Mouse (Mus musculus) testis, adult 2 months (tissue): ENCODE results near the gene Vwa3a. TPM values are rescaled to one million over a fixed set of nuclear protein-coding genes. Genes with fewer than 3 reads are reported as not detected.
A peak's percentile ranks its signal among the peaks of the same experiment; 100 is the strongest.

Experiments
- H3K27ac ChIP-seq: fragments of 200-500 bp; 2 replicates; pipeline ENCODE4 v1.5.1; 2012; ENCODE audit warnings: low read depth, low read length; ENCODE audit not compliant: control insufficient read depth, insufficient read depth
- H3K27me3 ChIP-seq: fragments of 200-500 bp; 2 replicates; pipeline ENCODE4 v1.6.1; 2012; ENCODE audit warnings: mild to moderate bottlenecking, low read length, moderate library complexity; ENCODE audit not compliant: control insufficient read depth, insufficient read depth
- H3K36me3 ChIP-seq: fragments of 200-500 bp; 2 replicates; pipeline ENCODE4 v1.6.1; 2012; ENCODE audit warnings: mild to moderate bottlenecking, low read length; ENCODE audit not compliant: control insufficient read depth, insufficient read depth
- H3K4me1 ChIP-seq: fragments of 200-500 bp; 2 replicates; pipeline ENCODE4 v1.6.1; 2012; ENCODE audit warnings: low read length; ENCODE audit not compliant: control insufficient read depth, insufficient read depth
- H3K4me3 ChIP-seq: fragments of 200-500 bp; 2 replicates; pipeline ENCODE4 v1.5.1; 2012; ENCODE audit warnings: low read depth, mild to moderate bottlenecking, low read length, moderate library complexity, mixed read lengths; ENCODE audit not compliant: control insufficient read depth
- CTCF ChIP-seq: fragments of 200-500 bp; IDR thresholded peaks from 2 replicates; pipeline ENCODE4 v1.5.1; 2012; ENCODE audit warnings: low read depth, mild to moderate bottlenecking, inconsistent platforms, low read length, moderate library complexity; ENCODE audit not compliant: control insufficient read depth, insufficient read depth, insufficient replicate concordance
- POLR2A ChIP-seq: fragments of 200-500 bp; IDR thresholded peaks from 2 replicates; pipeline ENCODE4 v1.6.1; 2012; ENCODE audit warnings: low read depth, mild to moderate bottlenecking, inconsistent platforms, low read length, moderate library complexity; ENCODE audit not compliant: control insufficient read depth
- polyA plus RNA-seq: library from polyadenylated mRNA; depleted of rRNA; stranded (reverse); fragments of >200 nt; gene quantifications from 2 replicates; pipeline ENCODE4 v1.2.3, GENCODE M21; 2012

Gene Vwa3a
- polyA plus RNA-seq, 1 experiment, result 85.4 TPM

DNA sequence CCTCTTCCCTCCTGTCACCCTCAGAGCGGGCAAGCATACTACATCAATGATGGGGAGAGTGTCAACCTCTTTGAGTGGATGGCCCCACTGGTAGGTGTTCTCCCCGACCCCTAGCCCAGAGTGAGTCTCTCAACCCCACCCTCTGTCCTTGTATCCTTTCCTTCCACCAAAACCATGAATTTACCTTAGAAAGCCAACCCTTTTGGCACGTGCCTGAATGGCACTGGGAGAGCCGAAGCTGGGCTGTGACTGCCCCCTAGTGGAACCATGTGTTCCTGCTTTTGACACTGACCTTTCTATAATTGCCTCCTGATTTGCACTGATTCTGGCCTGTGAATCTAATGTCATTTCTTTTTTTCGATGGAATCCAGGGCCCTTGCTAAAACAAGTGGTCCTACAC is 84.1 kb downstream of the Vwa3a start:
- Histone ChIP-seq H3K36me3 (no peaks in the 10 kb centered on the region), H3K4me3 (no peak overlapping the region), H3K27me3 (no peaks in the 10 kb centered on the region), H3K4me1 (0 out of 2 replicates have a peak, but pooled peaks cover 2% of the 10 kb centered on the region), H3K27ac (no peak overlapping the region)
- TF ChIP-seq CTCF, result peak; percentile 85; the same call in 1 of the 2 replicates
- no peak for TF ChIP-seq POLR2A

DNA sequence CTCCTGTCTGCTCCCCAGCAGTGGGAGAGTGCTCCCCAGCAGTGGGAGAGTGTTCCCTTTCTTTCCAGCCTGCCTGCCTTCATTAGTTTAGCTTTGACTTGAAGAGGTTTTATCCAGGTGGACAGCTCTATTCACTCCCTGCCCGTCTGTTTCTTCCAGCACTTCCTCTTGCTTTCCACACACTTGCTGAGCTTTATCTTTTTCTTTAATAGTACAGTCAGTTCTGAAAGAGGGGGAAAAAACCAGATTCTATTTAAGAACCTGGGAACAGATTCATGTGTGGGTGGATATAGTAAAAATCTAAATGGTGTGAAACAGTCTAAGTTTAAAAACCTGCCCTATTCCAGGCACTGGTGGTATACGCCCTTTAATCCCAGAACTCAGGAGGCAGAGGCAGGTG is 86.0 kb downstream of the Vwa3a start:
- Histone ChIP-seq H3K4me3 (no peak overlapping the region), H3K4me1 (0 out of 2 replicates have a peak, but pooled peaks cover 2% of the 10 kb centered on the region), H3K27me3 (no peaks in the 10 kb centered on the region), H3K27ac (no peak overlapping the region), H3K36me3 (no peaks in the 10 kb centered on the region)
- TF ChIP-seq CTCF, result no peak
- TF ChIP-seq POLR2A, result no peak

DNA sequence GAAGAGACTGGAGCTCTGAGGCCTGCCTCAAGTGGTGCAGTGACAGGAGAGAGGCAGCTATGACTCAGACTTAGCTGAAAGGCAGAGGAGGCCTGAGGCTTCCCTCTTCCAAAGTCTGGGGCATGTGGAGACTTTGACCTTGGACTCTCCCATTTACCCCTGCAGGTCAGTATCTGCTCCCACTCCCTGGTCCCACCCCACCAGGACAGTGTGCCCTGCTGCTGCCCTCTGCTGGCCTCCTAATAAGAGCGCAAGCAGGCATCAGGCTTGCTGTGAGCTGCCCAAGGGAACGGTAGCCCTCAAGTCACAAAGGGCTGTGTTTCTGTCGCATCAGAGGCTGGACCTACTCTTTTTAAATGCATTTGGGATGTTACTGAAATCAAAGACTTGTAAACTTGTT is 87.3 kb downstream of the Vwa3a start:
- H3K27ac ChIP-seq, result no peak overlapping the region
- TF ChIP-seq CTCF (peak; percentile 76), POLR2A (no peak)
- no peaks in the 10 kb centered on the region for H3K27me3 ChIP-seq
- no peak overlapping the region for H3K4me3 ChIP-seq
- H3K4me1 ChIP-seq, result peaks cover 5% of the 10 kb centered on the region; the same call in 1 of the 2 replicates
- no peaks in the 10 kb centered on the region for H3K36me3 ChIP-seq

DNA sequence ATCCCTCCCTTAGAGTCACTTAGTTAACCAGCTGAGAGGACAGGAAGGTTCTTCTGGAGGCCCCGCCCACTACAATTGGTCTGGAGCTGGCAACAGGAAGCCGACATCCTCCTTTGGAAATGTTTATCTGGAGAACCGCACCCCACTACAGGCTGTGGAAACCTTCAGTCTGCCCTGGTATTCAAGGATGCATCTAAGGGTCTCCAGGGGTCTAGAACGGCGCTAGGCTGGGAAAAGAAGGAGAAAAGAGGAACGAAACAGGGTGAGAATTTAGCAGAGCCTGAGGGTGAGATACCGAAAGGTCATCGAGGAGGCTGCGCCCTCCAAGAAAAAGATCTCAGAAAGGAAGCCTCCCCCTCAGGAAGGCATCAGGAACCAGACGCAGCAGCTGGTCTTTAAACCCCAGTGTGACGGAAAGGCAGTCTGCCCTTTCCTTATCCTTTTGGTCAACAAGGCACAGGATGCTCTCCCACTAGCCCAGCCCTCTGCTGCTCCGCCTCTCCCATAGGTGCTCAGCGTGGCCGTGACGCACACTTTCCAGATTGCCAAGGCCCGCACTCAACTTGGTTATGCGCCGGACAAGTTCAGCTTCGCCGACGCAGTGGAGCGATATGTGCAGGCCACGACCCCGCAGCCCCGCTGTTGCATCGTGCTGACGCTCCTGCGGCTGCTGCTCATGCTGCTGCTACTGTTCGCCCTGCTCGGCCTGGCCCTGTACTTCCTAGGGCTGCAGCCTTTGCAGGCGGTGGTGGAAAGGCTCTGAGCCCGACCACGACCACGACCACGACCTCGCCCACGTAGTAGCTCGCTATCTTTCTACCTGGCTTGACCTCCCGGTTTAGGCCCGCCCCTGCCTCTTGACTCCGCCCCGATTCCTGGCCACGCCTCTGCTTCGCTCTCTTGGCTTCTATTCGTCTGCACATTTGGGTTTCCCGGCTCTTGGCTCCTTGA is 91.6 kb downstream of the Vwa3a start:
- peak overlapping the region; percentile 82 for H3K4me3 ChIP-seq
- H3K27ac ChIP-seq, result no peak overlapping the region
- H3K36me3 ChIP-seq, result no peaks in the 10 kb centered on the region
- peaks cover 6% of the 10 kb centered on the region for H3K4me1 ChIP-seq
- H3K27me3 ChIP-seq, result no peaks in the 10 kb centered on the region
- TF ChIP-seq POLR2A, result no peak
- no peak for TF ChIP-seq CTCF

DNA sequence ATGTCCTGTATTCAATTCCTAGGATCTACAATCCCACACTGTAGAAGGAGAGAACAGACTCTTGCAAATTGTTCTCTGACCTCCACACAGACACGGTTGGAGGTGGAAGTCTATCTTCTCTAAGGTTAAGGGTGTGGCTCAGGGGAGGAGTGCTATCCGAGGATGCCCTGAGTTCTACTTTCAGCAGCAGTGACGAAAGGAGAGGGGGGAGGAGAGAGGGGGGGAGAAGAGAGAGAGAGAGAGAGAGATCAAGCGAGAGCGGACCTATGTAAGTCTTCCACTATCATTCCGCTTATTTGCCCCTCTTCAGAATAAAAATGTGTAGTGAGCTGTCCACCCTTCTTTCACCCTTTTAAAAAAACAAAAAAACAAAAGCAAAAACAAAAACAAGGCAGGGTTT is 95.3 kb downstream of the Vwa3a start:
- TF ChIP-seq POLR2A (no peak), CTCF (no peak)
- H3K4me3 ChIP-seq, result no peak overlapping the region; the same call in 1 of the 2 replicates
- H3K4me1 ChIP-seq, result peaks cover 9% of the 10 kb centered on the region
- H3K27ac ChIP-seq, result no peak overlapping the region
- H3K36me3 ChIP-seq, result no peaks in the 10 kb centered on the region
- no peaks in the 10 kb centered on the region for H3K27me3 ChIP-seq

DNA sequence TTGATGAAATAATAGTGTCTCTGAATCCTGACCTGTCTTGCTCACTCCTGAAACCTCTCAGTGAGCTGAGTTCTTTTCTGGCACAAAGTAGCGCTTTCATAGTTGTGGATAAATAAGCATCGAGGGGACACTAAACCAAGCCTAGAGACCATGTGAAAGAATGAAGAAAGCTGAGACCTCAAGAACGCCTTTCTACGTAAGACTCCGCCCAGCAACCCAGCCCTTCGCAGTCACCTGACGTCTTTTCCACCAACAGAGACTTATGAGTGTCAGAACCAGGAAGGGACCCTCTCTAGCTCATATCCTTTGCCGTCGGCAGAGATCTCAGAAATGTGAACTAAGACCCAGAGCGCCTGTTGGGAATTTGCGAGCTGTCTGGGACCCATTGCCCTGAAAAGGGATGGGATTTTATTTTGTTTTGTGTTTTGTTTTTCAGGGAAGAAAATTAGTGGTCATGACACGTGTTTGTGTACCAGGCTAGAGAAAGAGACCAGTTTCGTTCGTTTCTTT is 95.8 kb downstream of the Vwa3a start:
- peaks cover 9% of the 10 kb centered on the region for H3K4me1 ChIP-seq
- no peaks in the 10 kb centered on the region for H3K27me3 ChIP-seq
- TF ChIP-seq CTCF (no peak), POLR2A (no peak)
- 0 out of 2 replicates have a peak overlapping the region, but pooled peaks have one; percentile 11 for H3K27ac ChIP-seq
- no peaks in the 10 kb centered on the region for H3K36me3 ChIP-seq
- peak overlapping the region; percentile 78 for H3K4me3 ChIP-seq
